Mouse (Mus musculus): Measurements from ENCODE around the gene Chd4. TPM values are rescaled to one million over a fixed set of nuclear protein-coding genes. Genes with fewer than 3 reads are reported as not detected.
"Not testable (repeated sequence)": the region's sequence is repeated elsewhere in the genome, so short reads cannot be mapped to it uniquely, and the experiment has no call there.

Chd4 gene
- polyA plus RNA-seq, 2 experiments = 78.6 to 89.7 TPM

DNA sequence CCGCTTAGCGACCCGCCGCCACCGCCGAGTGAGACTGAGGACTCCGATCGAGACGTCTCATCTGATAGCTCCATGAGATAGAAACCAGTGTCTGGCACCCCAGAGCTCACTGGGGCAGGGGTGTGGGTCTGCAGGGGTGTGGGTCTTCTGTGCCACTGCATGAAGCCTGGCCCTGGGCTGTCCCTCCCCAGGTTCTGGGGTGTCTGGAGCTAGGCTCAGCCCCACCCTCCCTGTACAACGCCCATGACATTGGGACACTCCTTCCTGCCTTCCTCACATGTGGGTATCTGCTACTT, 64.7 kb downstream of the Chd4 start:
- H3K4me3 ChIP-seq (replicated peaks; ENCODE audit: low read length) = no peak overlapping the region
- TF ChIP-seq POLR2A (IDR thresholded peaks at IDR 0.05; ENCODE audit: borderline replicate concordance, extremely low read depth, insufficient read depth, insufficient read length) = no peak
- DNase-seq (ENCODE audit: low spot score) = no peak
- no peak overlapping the region for H3K9ac ChIP-seq (ENCODE audit: low read depth, low read length, severe bottlenecking)
- WGBS = 52% methylated on average over 10 of the region's 10 CpGs
- H3K36me3 ChIP-seq (ENCODE audit: control insufficient read depth, insufficient read depth, low read length) = peaks cover 80% of the 10 kb centered on the region
- peaks cover 11% of the 10 kb centered on the region for H3K4me1 ChIP-seq (ENCODE audit: control insufficient read depth, insufficient read depth, low read length)
- no peak overlapping the region for H3K4me2 ChIP-seq (replicated peaks; ENCODE audit: low read depth, low read length, severe bottlenecking)
- H3K9me3 ChIP-seq (ENCODE audit: control insufficient read depth, low read length) = no peaks in the 10 kb centered on the region
- peak overlapping the region; percentile 11; the same call in 1 of the 2 replicates for H3K27ac ChIP-seq (replicated peaks; ENCODE audit: low read depth, low read length)
- ATAC-seq (ENCODE audit: low FRiP score, low read depth) = no peak
- no peaks in the 10 kb centered on the region for H3K27me3 ChIP-seq (ENCODE audit: control insufficient read depth, insufficient read depth, low read length)

DNA sequence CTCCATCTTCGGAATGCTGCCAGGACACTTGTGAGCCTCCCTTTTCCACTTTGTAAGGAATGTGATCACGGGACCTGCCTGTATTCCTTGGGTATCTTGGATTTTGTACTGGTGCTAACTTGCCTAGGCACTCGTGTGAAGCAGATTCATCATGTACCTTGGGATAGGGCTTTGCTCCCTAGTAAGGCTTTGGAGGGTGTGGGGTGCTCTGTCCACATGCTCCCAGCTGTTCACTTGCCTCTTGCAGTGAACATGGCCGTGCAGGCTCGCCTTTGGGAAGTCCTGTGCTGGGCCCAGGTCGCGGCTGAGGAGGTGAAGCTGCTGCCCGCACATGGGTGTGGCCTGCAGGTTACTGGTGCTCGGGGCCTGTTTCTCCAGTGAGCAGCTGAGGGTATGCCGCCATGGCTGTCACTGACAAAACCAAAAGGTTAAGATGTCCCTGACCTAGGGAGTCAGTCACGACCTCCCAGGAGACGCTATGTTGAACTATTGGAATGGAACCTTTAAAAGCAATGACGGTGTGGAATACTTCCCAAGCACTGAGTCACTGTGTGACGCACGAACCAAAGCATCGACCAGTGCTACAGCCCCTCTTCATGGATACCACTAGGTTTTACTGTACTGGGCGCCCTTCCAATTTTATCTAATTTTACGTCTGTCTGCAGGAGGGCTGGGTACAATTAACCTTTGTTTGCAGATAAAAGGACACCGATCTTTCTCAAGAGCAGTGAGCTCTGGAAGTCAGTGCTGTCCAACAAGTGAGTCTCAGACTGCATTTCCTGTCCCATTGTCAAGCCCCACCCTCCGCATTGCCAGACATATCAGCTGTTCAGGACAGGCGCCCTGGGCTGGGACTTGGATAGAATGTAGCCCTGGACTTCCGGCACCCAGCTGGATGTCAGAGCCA, 65.3 kb downstream of the Chd4 start:
- peak overlapping the region; percentile 11 for H3K27ac ChIP-seq (replicated peaks; ENCODE audit: low read depth, low read length)
- no peak overlapping the region for H3K9ac ChIP-seq (ENCODE audit: low read depth, low read length, severe bottlenecking)
- peaks cover 11% of the 10 kb centered on the region for H3K4me1 ChIP-seq (ENCODE audit: control insufficient read depth, insufficient read depth, low read length)
- no peak overlapping the region for H3K4me3 ChIP-seq (replicated peaks; ENCODE audit: low read length)
- H3K9me3 ChIP-seq (ENCODE audit: control insufficient read depth, low read length) = no peaks in the 10 kb centered on the region
- WGBS = 16% methylated on average over 22 of the region's 22 CpGs
- DNase-seq (ENCODE audit: low spot score) = peak; percentile 47
- no peaks in the 10 kb centered on the region for H3K27me3 ChIP-seq (ENCODE audit: control insufficient read depth, insufficient read depth, low read length)
- H3K36me3 ChIP-seq (ENCODE audit: control insufficient read depth, insufficient read depth, low read length) = peaks cover 74% of the 10 kb centered on the region
- H3K4me2 ChIP-seq (replicated peaks; ENCODE audit: low read depth, low read length, severe bottlenecking) = no peak overlapping the region
- no peak for ATAC-seq (ENCODE audit: low FRiP score, low read depth)
- TF ChIP-seq POLR2A (IDR thresholded peaks at IDR 0.05; ENCODE audit: borderline replicate concordance, extremely low read depth, insufficient read depth, insufficient read length) = no peak

DNA sequence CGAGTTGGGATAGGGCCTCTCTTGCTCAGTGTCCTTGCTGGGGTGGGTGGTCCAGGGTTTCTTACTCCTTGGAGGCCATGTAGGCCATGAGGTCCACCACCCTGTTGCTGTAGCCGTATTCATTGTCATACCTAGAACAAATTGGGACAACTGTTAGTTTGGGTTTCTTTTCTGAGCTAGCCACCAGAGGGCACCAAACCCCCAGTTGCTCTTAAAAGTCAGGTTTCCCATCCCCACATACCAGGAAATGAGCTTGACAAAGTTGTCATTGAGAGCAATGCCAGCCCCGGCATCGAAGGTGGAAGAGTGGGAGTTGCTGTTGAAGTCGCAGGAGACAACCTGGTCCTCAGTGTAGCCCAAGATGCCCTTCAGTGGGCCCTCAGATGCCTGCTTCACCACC, 66.2 kb downstream of the Chd4 start:
- H3K4me3 ChIP-seq (replicated peaks; ENCODE audit: low read length); H3K9me3 ChIP-seq (ENCODE audit: control insufficient read depth, low read length); H3K27ac ChIP-seq (replicated peaks; ENCODE audit: low read depth, low read length); H3K9ac ChIP-seq (ENCODE audit: low read depth, low read length, severe bottlenecking); H3K27me3 ChIP-seq (ENCODE audit: control insufficient read depth, insufficient read depth, low read length); ATAC-seq (ENCODE audit: low FRiP score, low read depth); H3K4me2 ChIP-seq (replicated peaks; ENCODE audit: low read depth, low read length, severe bottlenecking): not testable (repeated sequence)
- Histone ChIP-seq H3K36me3 (ENCODE audit: control insufficient read depth, insufficient read depth, low read length) (peaks cover 68% of the 10 kb centered on the region), H3K4me1 (ENCODE audit: control insufficient read depth, insufficient read depth, low read length) (peaks cover 20% of the 10 kb centered on the region)
- 2% methylated on average over 3 of the region's 5 CpGs for WGBS
- peak; percentile 72 for DNase-seq (ENCODE audit: low spot score)

DNA sequence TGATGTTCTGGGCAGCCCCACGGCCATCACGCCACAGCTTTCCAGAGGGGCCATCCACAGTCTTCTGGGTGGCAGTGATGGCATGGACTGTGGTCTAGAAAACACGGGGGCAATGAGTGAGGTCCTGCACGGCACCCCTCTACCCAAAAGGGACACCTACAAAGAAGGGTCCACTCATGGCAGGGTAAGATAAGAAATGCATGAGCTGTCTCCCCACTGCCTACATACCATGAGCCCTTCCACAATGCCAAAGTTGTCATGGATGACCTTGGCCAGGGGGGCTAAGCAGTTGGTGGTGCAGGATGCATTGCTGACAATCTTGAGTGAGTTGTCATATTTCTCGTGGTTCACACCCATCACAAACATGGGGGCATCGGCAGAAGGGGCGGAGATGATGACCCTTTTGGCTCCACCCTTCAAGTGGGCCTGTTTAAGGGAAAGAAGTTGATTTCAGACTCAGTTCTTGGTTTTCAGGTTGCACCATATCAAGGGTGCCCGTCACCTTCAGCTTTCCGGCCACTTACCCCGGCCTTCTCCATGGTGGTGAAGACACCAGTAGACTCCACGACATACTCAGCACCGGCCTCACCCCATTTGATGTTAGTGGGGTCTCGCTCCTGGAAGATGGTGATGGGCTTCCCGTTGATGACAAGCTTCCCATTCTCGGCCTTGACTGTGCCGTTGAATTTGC, 67.0 kb downstream of the Chd4 start:
- DNase-seq (ENCODE audit: low spot score); ATAC-seq (ENCODE audit: low FRiP score, low read depth); H3K27ac ChIP-seq (replicated peaks; ENCODE audit: low read depth, low read length); H3K4me2 ChIP-seq (replicated peaks; ENCODE audit: low read depth, low read length, severe bottlenecking); H3K9ac ChIP-seq (ENCODE audit: low read depth, low read length, severe bottlenecking); H3K9me3 ChIP-seq (ENCODE audit: control insufficient read depth, low read length); H3K27me3 ChIP-seq (ENCODE audit: control insufficient read depth, insufficient read depth, low read length); H3K4me3 ChIP-seq (replicated peaks; ENCODE audit: low read length): not testable (repeated sequence)
- H3K4me1 ChIP-seq (ENCODE audit: control insufficient read depth, insufficient read depth, low read length) = peaks cover 28% of the 10 kb centered on the region
- H3K36me3 ChIP-seq (ENCODE audit: control insufficient read depth, insufficient read depth, low read length) = peaks cover 68% of the 10 kb centered on the region
- 74% methylated on average over 10 of the region's 16 CpGs for WGBS

DNA sequence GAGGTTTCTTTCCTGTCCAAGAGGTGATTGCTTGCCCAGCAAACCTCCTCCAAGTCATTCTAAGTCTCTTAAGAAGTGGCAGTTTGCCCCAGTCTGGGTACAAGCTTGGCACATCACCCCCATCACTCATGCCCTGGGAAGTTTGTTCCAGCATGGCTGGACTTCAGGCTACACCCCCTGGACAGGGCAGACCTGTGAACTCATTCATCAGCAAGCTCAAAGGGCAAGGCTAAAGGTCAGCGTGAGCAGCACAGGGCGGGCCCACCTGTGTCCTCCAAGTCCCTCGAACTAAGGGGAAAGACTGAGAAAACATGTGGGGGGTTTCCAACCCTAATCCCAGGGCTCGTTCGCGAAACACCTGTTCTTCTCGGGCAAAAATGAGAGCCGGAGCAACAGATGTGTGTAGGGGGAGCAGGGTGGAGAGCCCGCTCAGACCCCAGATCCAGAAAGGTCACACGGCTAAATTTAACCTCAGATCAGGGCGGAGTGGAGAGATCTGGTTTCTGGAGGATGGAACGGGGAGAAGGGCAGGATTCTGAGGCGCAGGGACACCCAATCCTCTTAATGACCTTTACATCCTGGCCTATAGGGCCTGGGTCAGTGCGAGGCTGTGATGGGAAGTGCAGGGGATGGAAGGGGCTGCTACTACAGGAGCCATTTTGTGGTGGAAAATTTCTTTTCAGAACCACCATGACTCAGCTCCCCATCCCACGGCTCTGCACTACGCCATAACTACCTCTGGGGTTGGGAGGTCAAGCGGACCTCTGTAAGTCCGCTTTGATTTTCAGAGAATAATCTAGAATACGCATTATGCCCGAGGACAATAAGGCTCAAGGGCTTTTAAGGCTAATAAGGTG, 68.2 kb downstream of the Chd4 start:
- H3K4me1 ChIP-seq (ENCODE audit: control insufficient read depth, insufficient read depth, low read length) = peaks cover 28% of the 10 kb centered on the region
- H3K36me3 ChIP-seq (ENCODE audit: control insufficient read depth, insufficient read depth, low read length) = peaks cover 70% of the 10 kb centered on the region
- peak overlapping the region; percentile 87 for H3K27ac ChIP-seq (replicated peaks; ENCODE audit: low read depth, low read length)
- no peaks in the 10 kb centered on the region for H3K9me3 ChIP-seq (ENCODE audit: control insufficient read depth, low read length)
- peak overlapping the region; percentile 96 for H3K4me3 ChIP-seq (replicated peaks; ENCODE audit: low read length)
- 4% methylated on average over 20 of the region's 20 CpGs for WGBS
- peak overlapping the region; percentile 96 for H3K9ac ChIP-seq (ENCODE audit: low read depth, low read length, severe bottlenecking)
- H3K4me2 ChIP-seq (replicated peaks; ENCODE audit: low read depth, low read length, severe bottlenecking) = peak overlapping the region; percentile 91
- no peak for TF ChIP-seq POLR2A (IDR thresholded peaks at IDR 0.05; ENCODE audit: borderline replicate concordance, extremely low read depth, insufficient read depth, insufficient read length)
- no peak for ATAC-seq (ENCODE audit: low FRiP score, low read depth)
- H3K27me3 ChIP-seq (ENCODE audit: control insufficient read depth, insufficient read depth, low read length) = no peaks in the 10 kb centered on the region
- DNase-seq (ENCODE audit: low spot score) = peak; percentile 30
